Mouse (Mus musculus): ENCODE measurements around the gene Abhd6. TPM values are rescaled to one million over a fixed set of nuclear protein-coding genes. Genes with fewer than 3 reads are reported as not detected.

Abhd6 gene
- polyA plus RNA-seq, 1 experiment from 2014 or later: 20.0 TPM

GRCm38 (mm10) chr14:8062537-8063301 lies 60.0 kb downstream of the Abhd6 start:
- no peaks in the 10 kb centered on the region for H3K9me3 ChIP-seq (ENCODE audit: control insufficient read depth, low read length)
- 0 out of 2 replicates have a peak, but pooled peaks have one; percentile 26 for ATAC-seq (ENCODE audit: low read depth)
- WGBS: 23% methylated on average over 3 of the region's 3 CpGs
- peaks cover 7% of the 10 kb centered on the region; the same call in 1 of the 2 replicates for H3K4me1 ChIP-seq (ENCODE audit: control insufficient read depth, insufficient read depth, low read length)
- DNase-seq (ENCODE audit: low spot score): peak; percentile 22
- H3K27me3 ChIP-seq (replicated peaks; ENCODE audit: control insufficient read depth, insufficient read depth, low read length): no peaks in the 10 kb centered on the region
- peak overlapping the region; percentile 39; the same call in 1 of the 2 replicates for H3K27ac ChIP-seq (replicated peaks; ENCODE audit: low read depth, low read length)
- H3K36me3 ChIP-seq (ENCODE audit: control insufficient read depth, insufficient read depth, low read length): no peaks in the 10 kb centered on the region
- H3K4me2 ChIP-seq (ENCODE audit: low read depth, low read length): no peak overlapping the region
- H3K9ac ChIP-seq (ENCODE audit: low read depth, low read length): no peak overlapping the region
- no peak overlapping the region for H3K4me3 ChIP-seq (ENCODE audit: low read depth, low read length)

- H3K9me3 ChIP-seq (ENCODE audit: control insufficient read depth, low read length): no peaks in the 10 kb centered on the region
- H3K36me3 ChIP-seq (ENCODE audit: control insufficient read depth, insufficient read depth, low read length): no peaks in the 10 kb centered on the region
- H3K9ac ChIP-seq (ENCODE audit: low read depth, low read length): no peak overlapping the region
- WGBS: 83% methylated on average over 8 of the region's 8 CpGs
- H3K4me3 ChIP-seq (ENCODE audit: low read depth, low read length): no peak overlapping the region
- ATAC-seq (ENCODE audit: low read depth): no peak
- H3K4me2 ChIP-seq (ENCODE audit: low read depth, low read length): no peak overlapping the region
- H3K4me1 ChIP-seq (ENCODE audit: control insufficient read depth, insufficient read depth, low read length): peaks cover 7% of the 10 kb centered on the region; the same call in 1 of the 2 replicates
- no peaks in the 10 kb centered on the region for H3K27me3 ChIP-seq (replicated peaks; ENCODE audit: control insufficient read depth, insufficient read depth, low read length)
- H3K27ac ChIP-seq (replicated peaks; ENCODE audit: low read depth, low read length): no peak overlapping the region
- no peak for DNase-seq (ENCODE audit: low spot score)
Measured at GRCm38 (mm10) chr14:8063835-8064785, 61.4 kb downstream of the Abhd6 start.

GRCm38 (mm10) chr14:8080165-8080679 lies 77.5 kb downstream of the Abhd6 start, which contains the start of gene Rpp14:
Gene Rpp14, plus strand, starts transcription at chr14:8080367.
- 0% methylated on average over 45 of the region's 47 CpGs for WGBS
- ATAC-seq (ENCODE audit: low read depth): peak; percentile 98
- peak within 1 kb of the TSS; percentile 80 for H3K4me2 ChIP-seq (ENCODE audit: low read depth, low read length)

GRCm38 (mm10) chr14:8080718-8081117 lies 78.0 kb downstream of the Abhd6 start:
- Histone ChIP-seq H3K9ac (ENCODE audit: low read depth, low read length) (peak overlapping the region; percentile 74), H3K36me3 (ENCODE audit: control insufficient read depth, insufficient read depth, low read length) (peaks cover 22% of the 10 kb centered on the region), H3K27ac (replicated peaks; ENCODE audit: low read depth, low read length) (peak overlapping the region; percentile 95), H3K4me3 (ENCODE audit: low read depth, low read length) (peak overlapping the region; percentile 64), H3K4me1 (ENCODE audit: control insufficient read depth, insufficient read depth, low read length) (peaks cover 13% of the 10 kb centered on the region), H3K4me2 (ENCODE audit: low read depth, low read length) (peak overlapping the region; percentile 80), H3K9me3 (ENCODE audit: control insufficient read depth, low read length) (no peaks in the 10 kb centered on the region), H3K27me3 (replicated peaks; ENCODE audit: control insufficient read depth, insufficient read depth, low read length) (no peaks in the 10 kb centered on the region)
- ATAC-seq (ENCODE audit: low read depth): peak; percentile 41; the same call in 1 of the 2 replicates
- 1% methylated on average over 11 of the region's 11 CpGs for WGBS
- no peak for DNase-seq (ENCODE audit: low spot score)

More at GRCm38 (mm10) chr14:8080165-8080679, 77.5 kb downstream of the Abhd6 start, which contains the start of gene Rpp14:
- peak; percentile 98 for DNase-seq (ENCODE audit: low spot score)
- no peaks in the 10 kb centered on the region for H3K27me3 ChIP-seq (replicated peaks; ENCODE audit: control insufficient read depth, insufficient read depth, low read length)
- no peaks in the 10 kb centered on the region for H3K9me3 ChIP-seq (ENCODE audit: control insufficient read depth, low read length)
- H3K9ac ChIP-seq (ENCODE audit: low read depth, low read length): peak within 1 kb of the TSS; percentile 74
- H3K4me1 ChIP-seq (ENCODE audit: control insufficient read depth, insufficient read depth, low read length): peaks cover 13% of the 10 kb centered on the region
- peak within 1 kb of the TSS; percentile 64 for H3K4me3 ChIP-seq (ENCODE audit: low read depth, low read length)
- peak within 1 kb of the TSS; percentile 95 for H3K27ac ChIP-seq (replicated peaks; ENCODE audit: low read depth, low read length)
- H3K36me3 ChIP-seq (ENCODE audit: control insufficient read depth, insufficient read depth, low read length): peaks cover 18% of the 10 kb centered on the region

GRCm38 (mm10) chr14:8082949-8083348 lies 80.2 kb downstream of the Abhd6 start:
- ATAC-seq (ENCODE audit: low read depth) (no peak), DNase-seq (ENCODE audit: low spot score) (no peak)
- H3K27me3 ChIP-seq (replicated peaks; ENCODE audit: control insufficient read depth, insufficient read depth, low read length): no peaks in the 10 kb centered on the region
- 0 out of 2 replicates have a peak overlapping the region, but pooled peaks have one; percentile 25 for H3K9ac ChIP-seq (ENCODE audit: low read depth, low read length)
- peaks cover 44% of the 10 kb centered on the region for H3K36me3 ChIP-seq (ENCODE audit: control insufficient read depth, insufficient read depth, low read length)
- no peak overlapping the region for H3K27ac ChIP-seq (replicated peaks; ENCODE audit: low read depth, low read length)
- WGBS: 89% methylated on average over 1 of the region's 1 CpGs
- no peak overlapping the region for H3K4me2 ChIP-seq (ENCODE audit: low read depth, low read length)
- no peak overlapping the region for H3K4me3 ChIP-seq (ENCODE audit: low read depth, low read length)
- peaks cover 13% of the 10 kb centered on the region for H3K4me1 ChIP-seq (ENCODE audit: control insufficient read depth, insufficient read depth, low read length)
- H3K9me3 ChIP-seq (ENCODE audit: control insufficient read depth, low read length): no peaks in the 10 kb centered on the region

- H3K9ac ChIP-seq (ENCODE audit: low read depth, low read length): no peak overlapping the region
- peaks cover 70% of the 10 kb centered on the region for H3K36me3 ChIP-seq (ENCODE audit: control insufficient read depth, insufficient read depth, low read length)
- ATAC-seq (ENCODE audit: low read depth): no peak
- no peaks in the 10 kb centered on the region for H3K27me3 ChIP-seq (replicated peaks; ENCODE audit: control insufficient read depth, insufficient read depth, low read length)
- DNase-seq (ENCODE audit: low spot score): no peak
- no peak overlapping the region for H3K4me3 ChIP-seq (ENCODE audit: low read depth, low read length)
- WGBS: 95% methylated on average over 2 of the region's 2 CpGs
- H3K9me3 ChIP-seq (ENCODE audit: control insufficient read depth, low read length): no peaks in the 10 kb centered on the region
- H3K27ac ChIP-seq (replicated peaks; ENCODE audit: low read depth, low read length): no peak overlapping the region
- no peak overlapping the region for H3K4me2 ChIP-seq (ENCODE audit: low read depth, low read length)
- no peaks in the 10 kb centered on the region for H3K4me1 ChIP-seq (ENCODE audit: control insufficient read depth, insufficient read depth, low read length)
Measured at GRCm38 (mm10) chr14:8089016-8089415, 86.3 kb downstream of the Abhd6 start.

GRCm38 (mm10) chr14:8092573-8092972 lies 89.9 kb downstream of the Abhd6 start:
- 90% methylated on average over 2 of the region's 2 CpGs for WGBS

GRCm38 (mm10) chr14:8093427-8093826 lies 90.7 kb downstream of the Abhd6 start:
- ATAC-seq (ENCODE audit: low read depth) (no peak), DNase-seq (ENCODE audit: low spot score) (no peak)
- H3K4me2 ChIP-seq (ENCODE audit: low read depth, low read length): no peak overlapping the region
- no peak overlapping the region for H3K9ac ChIP-seq (ENCODE audit: low read depth, low read length)
- H3K9me3 ChIP-seq (ENCODE audit: control insufficient read depth, low read length): no peaks in the 10 kb centered on the region
- WGBS: 51% methylated on average over 5 of the region's 5 CpGs
- H3K27ac ChIP-seq (replicated peaks; ENCODE audit: low read depth, low read length): no peak overlapping the region
- H3K36me3 ChIP-seq (ENCODE audit: control insufficient read depth, insufficient read depth, low read length): peaks cover 30% of the 10 kb centered on the region
- no peaks in the 10 kb centered on the region for H3K27me3 ChIP-seq (replicated peaks; ENCODE audit: control insufficient read depth, insufficient read depth, low read length)
- H3K4me3 ChIP-seq (ENCODE audit: low read depth, low read length): no peak overlapping the region
- no peaks in the 10 kb centered on the region for H3K4me1 ChIP-seq (ENCODE audit: control insufficient read depth, insufficient read depth, low read length)

More at GRCm38 (mm10) chr14:8092573-8092972, 89.9 kb downstream of the Abhd6 start:
- H3K9ac ChIP-seq (ENCODE audit: low read depth, low read length): no peak overlapping the region
- H3K4me2 ChIP-seq (ENCODE audit: low read depth, low read length): no peak overlapping the region
- no peak overlapping the region for H3K4me3 ChIP-seq (ENCODE audit: low read depth, low read length)
- DNase-seq (ENCODE audit: low spot score): peak; percentile 88
- peaks cover 35% of the 10 kb centered on the region for H3K36me3 ChIP-seq (ENCODE audit: control insufficient read depth, insufficient read depth, low read length)
- H3K4me1 ChIP-seq (ENCODE audit: control insufficient read depth, insufficient read depth, low read length): no peaks in the 10 kb centered on the region
- ATAC-seq (ENCODE audit: low read depth): peak; percentile 47; the same call in 1 of the 2 replicates
- H3K9me3 ChIP-seq (ENCODE audit: control insufficient read depth, low read length): no peaks in the 10 kb centered on the region
- H3K27me3 ChIP-seq (replicated peaks; ENCODE audit: control insufficient read depth, insufficient read depth, low read length): no peaks in the 10 kb centered on the region
- no peak overlapping the region for H3K27ac ChIP-seq (replicated peaks; ENCODE audit: low read depth, low read length)

All from embryonic facial prominence, embryonic 14.5 days (tissue).